Mouse (Mus musculus) hindbrain, embryonic 13.5 days (tissue): ENCODE measurements around the gene Pdzrn3. TPM values are rescaled to one million over a fixed set of nuclear protein-coding genes. Genes with fewer than 3 reads are reported as not detected.

Source experiments
- ATAC-seq: fragments of 200-750 bp; cut with Nextera tagmentation; 2 replicates; pipeline ENCODE4 v1.8.0; 2017; ENCODE audit warnings: moderate TSS enrichment; ENCODE audit not compliant: low FRiP score
- H3K27ac ChIP-seq: fragments of 300-500 bp; sonication (generic); 2 replicates; pipeline ENCODE4 v1.5.1; 2015; ENCODE audit warnings: inconsistent platforms, mild to moderate bottlenecking, moderate library complexity
- H3K27me3 ChIP-seq: fragments of 300-500 bp; sonication (generic); 2 replicates; pipeline ENCODE4 v1.6.1; 2015; ENCODE audit warnings: mild to moderate bottlenecking, inconsistent platforms
- H3K36me3 ChIP-seq: fragments of 300-500 bp; sonication (generic); 2 replicates; pipeline ENCODE4 v1.6.1; 2015; ENCODE audit warnings: mild to moderate bottlenecking, inconsistent platforms
- H3K4me1 ChIP-seq: fragments of 300-500 bp; sonication (generic); replicated peaks from 2 replicates; pipeline ENCODE4 v1.6.1; 2015; ENCODE audit warnings: inconsistent platforms
- H3K4me2 ChIP-seq: fragments of 300-500 bp; sonication (generic); 2 replicates; pipeline ENCODE4 v1.6.1; 2015; ENCODE audit warnings: inconsistent platforms, mild to moderate bottlenecking, moderate library complexity
- H3K4me3 ChIP-seq: fragments of 300-500 bp; sonication (generic); 2 replicates; pipeline ENCODE4 v1.5.1; 2015; ENCODE audit warnings: mild to moderate bottlenecking, inconsistent platforms
- H3K9ac ChIP-seq: fragments of 300-500 bp; sonication (generic); 2 replicates; pipeline ENCODE4 v1.6.1; 2015; ENCODE audit warnings: mild to moderate bottlenecking, inconsistent platforms
- H3K9me3 ChIP-seq: fragments of 300-500 bp; sonication (generic); 2 replicates; pipeline ENCODE4 v1.6.1; 2016; ENCODE audit warnings: inconsistent platforms
- WGBS: fragments of 180-500 bp; shearing (Covaris S2); methylation state at CpG from one replicate; pipeline ENCODE4 v1.1.7; 2015; 5-methylcytosine and 5-hydroxymethylcytosine counted together
- polyA plus RNA-seq: library from polyadenylated mRNA; unstranded; fragments of >200 nt; fragmentation: Nextera tagmentation; extraction: Ambion mirVana; gene quantifications from 2 replicates; pipeline ENCODE4 v1.2.1, GENCODE M21; 2015

Pdzrn3 gene
- polyA plus RNA-seq, 1 experiment from 2014 or later = 28.8 TPM

DNA sequence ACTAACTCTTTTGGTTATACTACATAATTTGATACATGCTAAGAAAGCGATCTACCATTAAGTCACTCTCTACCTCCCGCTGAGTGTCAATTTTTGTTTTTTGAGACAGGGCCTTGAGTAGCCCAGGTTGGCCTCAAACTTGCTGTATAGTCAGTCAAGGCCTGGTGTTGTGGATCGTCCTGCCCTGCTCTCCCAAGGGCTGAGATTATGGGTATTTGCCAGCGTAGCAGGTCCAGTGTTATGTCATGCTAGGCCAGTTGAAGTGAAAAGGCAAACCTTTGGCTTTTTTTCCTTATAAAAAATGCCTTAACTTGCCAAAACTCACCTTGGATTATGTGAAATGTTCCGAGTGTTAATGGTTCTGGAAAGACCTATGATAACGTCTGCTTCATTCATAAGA, 274.2 kb downstream of the Pdzrn3 start:
- Histone ChIP-seq H3K27me3 (no peaks in the 10 kb centered on the region), H3K9ac (no peak overlapping the region), H3K4me2 (no peak overlapping the region), H3K4me3 (no peak overlapping the region), H3K9me3 (no peaks in the 10 kb centered on the region), H3K4me1 (peaks cover 14% of the 10 kb centered on the region), H3K27ac (no peak overlapping the region), H3K36me3 (no peaks in the 10 kb centered on the region)
- no peak for ATAC-seq
- WGBS = 91% methylated on average over 6 of the region's 6 CpGs

DNA sequence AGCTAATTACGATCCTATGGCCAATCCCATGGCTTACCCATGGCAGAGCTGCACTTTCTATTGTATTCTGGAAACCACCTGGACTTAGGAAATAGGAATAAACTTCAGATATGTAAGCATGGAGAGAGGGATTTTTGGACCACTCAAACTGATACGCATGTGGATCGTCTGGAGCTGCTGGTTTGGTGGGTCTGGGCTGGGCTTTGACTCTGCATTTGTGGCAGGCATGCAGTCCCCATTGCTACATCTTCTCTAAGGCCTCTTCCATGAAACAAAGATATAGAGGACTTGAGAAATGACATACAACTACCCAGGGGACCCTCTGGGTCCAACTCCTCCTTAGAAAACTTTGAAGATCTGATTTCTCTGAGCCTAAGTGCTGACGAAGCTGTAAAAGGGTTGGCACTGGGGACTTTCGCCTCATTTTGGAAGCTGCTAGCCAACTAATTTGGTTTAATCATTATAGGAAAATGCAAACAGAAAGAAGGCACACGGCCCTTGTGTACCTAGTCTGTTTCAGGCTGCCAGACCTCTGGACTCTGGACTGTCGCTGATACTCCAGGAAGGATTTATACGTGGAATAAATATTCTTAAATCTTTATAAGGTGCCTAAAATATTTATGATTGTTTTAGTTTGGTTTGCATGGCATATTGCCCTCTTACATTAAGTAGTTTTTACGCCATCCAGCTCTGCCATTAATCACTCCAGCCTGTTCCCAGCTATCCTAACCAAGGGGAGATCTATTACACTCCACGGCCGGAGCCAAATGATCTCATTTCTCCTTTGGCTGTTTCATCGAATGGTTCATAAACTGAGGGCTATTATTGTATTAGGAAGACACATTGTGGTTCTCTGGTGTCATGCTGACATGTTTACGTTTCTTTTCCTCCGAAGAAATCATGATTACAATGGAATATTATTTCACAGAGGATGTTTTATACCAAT, 275.7 kb downstream of the Pdzrn3 start:
- H3K4me1 ChIP-seq = peaks cover 14% of the 10 kb centered on the region
- ATAC-seq = peak; percentile 66
- H3K27ac ChIP-seq = peak overlapping the region; percentile 40
- H3K4me3 ChIP-seq = no peak overlapping the region
- H3K9ac ChIP-seq = no peak overlapping the region
- no peaks in the 10 kb centered on the region for H3K36me3 ChIP-seq
- WGBS = 69% methylated on average over 14 of the region's 14 CpGs
- H3K4me2 ChIP-seq = no peak overlapping the region
- no peaks in the 10 kb centered on the region for H3K27me3 ChIP-seq
- H3K9me3 ChIP-seq = no peaks in the 10 kb centered on the region
